Comparison of ENCODE assay signal across 24 mouse cellular contexts in genomic region chr17:73177079-73177478, GRCm38 (mm10).
"Had no signal": no experiment of that assay in that cellular context is flagged by ENCODE, and none has a peak within 500 bp of the region (broad histone marks: within the 10 kb centered on the region; RNA-seq: fewer than 3 reads in every experiment).

No protein-coding gene starts in this region.

- H3K4me1 ChIP-seq: forebrain, embryonic 15.5 days; hindbrain, embryonic 13.5 days; limb, embryonic 10.5 days; liver, embryonic 13.5 days; liver, embryonic 15.5 days had no signal

- H3K9me3 ChIP-seq: forebrain, embryonic 15.5 days; hindbrain, embryonic 15.5 days; kidney, embryonic 15.5 days; limb, embryonic 10.5 days; limb, embryonic 12.5 days; liver, embryonic 13.5 days; liver, embryonic 15.5 days had no signal

- H3K27ac ChIP-seq: forebrain, embryonic 15.5 days; hindbrain, embryonic 13.5 days; hindbrain, embryonic 15.5 days; hindbrain, postnatal 0 days; kidney, embryonic 15.5 days; kidney, postnatal 0 days; layer of hippocampus, adult 2 months; left cerebral cortex, adult 2 months; limb, embryonic 10.5 days; limb, embryonic 12.5 days; liver, embryonic 13.5 days; liver, embryonic 15.5 days had no signal

- H3K9ac ChIP-seq: forebrain, embryonic 15.5 days; forebrain, postnatal 0 days; hindbrain, embryonic 13.5 days; hindbrain, embryonic 15.5 days; kidney, embryonic 15.5 days; limb, embryonic 12.5 days; liver, embryonic 13.5 days; liver, embryonic 15.5 days; liver, postnatal 0 days had no signal

- H3K27me3 ChIP-seq: forebrain, embryonic 15.5 days; hindbrain, embryonic 13.5 days; hindbrain, embryonic 15.5 days; kidney, embryonic 15.5 days; limb, embryonic 12.5 days; liver, embryonic 13.5 days; liver, embryonic 15.5 days had no signal

- ATAC-seq: forebrain, embryonic 15.5 days; forebrain, postnatal 0 days; hindbrain, postnatal 0 days; intestine, embryonic 16.5 days; liver, postnatal 0 days had no signal

- H3K4me2 ChIP-seq: forebrain, embryonic 15.5 days; hindbrain, embryonic 13.5 days; hindbrain, embryonic 15.5 days; kidney, embryonic 15.5 days; limb, embryonic 12.5 days; liver, embryonic 11.5 days; liver, embryonic 13.5 days; liver, embryonic 15.5 days had no signal

- DNase-seq: forebrain, postnatal 0 days; gastrocnemius, postnatal 14 days; gastrocnemius, postnatal 36 days; kidney, adult 11 months; kidney, adult 2 months; kidney, adult 9 months; kidney, postnatal 14 days; kidney, postnatal 36 days; liver; liver, embryonic 13.5 days; liver, postnatal 0 days had no signal

- H3K4me3 ChIP-seq: forebrain, embryonic 15.5 days; hindbrain, embryonic 13.5 days; hindbrain, embryonic 15.5 days; kidney, embryonic 15.5 days; layer of hippocampus, adult 2 months; left cerebral cortex, adult 2 months; limb, embryonic 10.5 days; limb, embryonic 12.5 days; liver, embryonic 13.5 days; liver, embryonic 15.5 days had no signal

- H3K36me3 ChIP-seq: forebrain, embryonic 15.5 days; hindbrain, embryonic 13.5 days; hindbrain, embryonic 15.5 days; limb, embryonic 10.5 days; limb, embryonic 12.5 days; liver, embryonic 13.5 days; liver, embryonic 15.5 days had no signal
